Mouse (Mus musculus): ENCODE data around the gene Atp7a. TPM values are rescaled to one million over a fixed set of nuclear protein-coding genes. Genes with fewer than 3 reads are reported as not detected.
A peak's percentile ranks its signal among the peaks of the same experiment; 100 is the strongest.
"Not testable (repeated sequence)": the region's sequence is repeated elsewhere in the genome, so short reads cannot be mapped to it uniquely, and the experiment has no call there.

The Atp7a gene
- 8.0 and 9.1 TPM in 2 replicates for total RNA-seq (2017)

DNA sequence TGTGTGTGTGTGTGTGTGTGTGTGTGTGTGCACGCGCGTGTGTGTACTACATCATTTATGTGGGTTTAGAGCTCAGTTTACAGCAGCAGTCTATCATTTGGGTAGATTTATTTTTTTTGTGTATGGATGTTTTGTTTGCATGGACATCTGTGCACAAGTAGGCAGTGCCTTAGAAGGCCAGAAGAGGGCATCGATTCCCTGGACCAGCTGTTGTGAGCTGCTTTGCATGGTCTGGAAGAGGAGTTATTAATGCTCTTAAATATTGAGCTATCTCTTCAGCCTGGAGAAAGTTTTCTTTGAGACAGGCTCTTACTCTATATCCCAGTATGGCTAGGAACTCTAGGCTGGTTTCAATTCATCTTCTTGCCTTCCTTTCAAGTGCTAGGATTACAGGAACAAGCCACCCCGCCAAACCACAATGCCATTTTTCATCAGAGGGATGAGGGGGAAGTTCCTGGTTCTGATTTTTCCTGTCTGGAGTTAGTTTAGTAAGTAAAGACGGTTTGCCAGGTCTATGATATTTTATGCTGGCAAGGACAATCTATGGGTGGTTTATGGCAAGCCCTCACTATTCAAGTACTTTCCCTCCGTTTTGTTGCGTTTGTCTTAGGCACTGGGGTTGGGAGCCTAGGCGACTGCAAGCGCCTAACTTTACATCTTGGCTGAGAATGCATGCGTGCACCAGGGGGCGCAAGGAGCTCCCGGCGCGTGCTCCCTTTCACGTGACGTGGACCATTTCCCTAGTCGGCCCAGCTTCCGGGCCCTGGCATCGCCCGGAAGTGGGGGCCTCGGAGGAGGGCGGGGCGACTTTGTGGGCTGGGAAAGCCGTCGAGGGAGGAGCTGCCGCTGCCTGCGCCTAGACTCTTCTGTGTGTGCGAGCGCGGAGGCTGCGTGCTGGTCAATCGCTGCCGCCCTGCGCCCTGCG, at the start of gene Atp7a:
Atp7a (plus strand) TSS at position 859 of the 925 bp plus-strand sequence.
- ATAC-seq (replicated peaks; ENCODE audit: low read depth, poor library complexity, severe bottlenecking) = peak; percentile 91

DNA sequence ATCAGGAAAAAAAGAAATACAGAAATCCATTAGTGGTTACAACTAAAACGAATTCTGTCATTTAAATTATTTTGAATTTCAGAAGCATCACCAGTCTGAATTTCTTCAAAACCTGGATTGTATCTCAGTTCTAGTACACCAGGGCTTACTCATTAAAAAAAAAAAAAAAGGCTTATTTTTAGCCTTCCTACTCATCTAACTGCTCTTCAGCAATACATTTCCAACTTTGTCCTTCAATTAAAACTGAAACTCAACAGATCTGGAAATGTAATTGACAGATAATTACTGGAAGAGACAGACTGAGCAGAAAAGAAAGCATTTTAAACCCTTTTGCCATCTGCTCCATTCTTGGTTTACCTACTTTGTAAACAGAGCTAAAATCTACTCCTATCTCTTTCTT, 25.5 kb upstream of the Atp7a start:
- no peak for ATAC-seq (replicated peaks; ENCODE audit: low read depth, poor library complexity, severe bottlenecking)

DNA sequence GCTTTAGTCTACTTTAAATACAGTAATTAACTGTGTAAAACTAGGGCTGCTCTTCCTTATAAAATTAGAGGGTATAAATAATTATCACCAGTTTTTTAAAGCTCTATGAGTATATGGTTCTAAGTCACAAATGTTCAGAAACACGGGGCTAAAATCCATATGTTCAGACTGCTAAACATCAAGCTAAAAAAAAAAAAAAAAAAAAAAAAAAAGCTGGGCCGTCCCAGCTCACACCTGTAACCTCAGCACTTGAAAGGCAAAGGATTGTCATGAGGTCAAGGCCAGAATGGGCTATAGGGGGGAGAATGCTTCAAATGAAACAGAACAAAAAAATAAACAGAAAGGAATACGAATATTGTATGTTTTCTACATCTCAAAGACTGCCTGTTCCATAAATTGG, 16.3 kb upstream of the Atp7a start:
- no peak for ATAC-seq (replicated peaks; ENCODE audit: low read depth, poor library complexity, severe bottlenecking)

DNA sequence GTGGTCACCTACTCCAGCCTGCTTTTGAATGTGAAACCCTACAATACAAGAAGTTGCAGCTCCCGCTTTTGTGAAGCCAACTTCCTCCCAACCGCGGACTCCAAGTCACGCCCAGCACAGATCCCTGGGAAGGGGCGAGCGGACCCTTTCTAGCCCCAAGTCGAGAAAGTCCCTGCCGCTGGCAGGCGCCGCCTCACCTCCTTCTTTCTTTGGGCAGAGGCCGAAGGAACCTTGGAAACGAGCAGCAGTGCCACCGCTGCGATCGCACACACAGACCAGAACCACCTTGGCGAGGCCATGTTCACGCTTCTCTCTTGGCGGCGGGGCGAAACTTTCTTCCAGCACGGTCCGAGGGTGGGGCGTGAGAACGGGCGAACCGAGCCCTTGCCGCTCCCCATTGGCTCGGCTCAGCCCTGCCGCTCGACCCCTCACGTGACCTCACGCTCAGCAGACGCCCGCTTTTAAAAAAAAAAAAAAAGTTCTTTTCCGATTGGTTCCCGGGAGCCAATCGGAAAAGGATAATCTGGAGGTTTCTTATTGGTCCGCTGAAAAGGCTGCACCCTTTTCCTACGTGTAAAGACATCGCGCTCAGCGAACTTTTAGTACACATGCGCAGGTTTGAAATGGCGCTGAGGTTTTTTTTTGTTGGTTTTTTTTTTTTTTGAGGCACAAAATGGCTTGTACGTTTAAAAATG, 15.5 kb upstream of the Atp7a start, which contains the start of gene Magt1:
Magt1 (minus strand) TSS at position 442 of the 695 bp plus-strand sequence.
- ATAC-seq (replicated peaks; ENCODE audit: low read depth, poor library complexity, severe bottlenecking) = peak; percentile 85

DNA sequence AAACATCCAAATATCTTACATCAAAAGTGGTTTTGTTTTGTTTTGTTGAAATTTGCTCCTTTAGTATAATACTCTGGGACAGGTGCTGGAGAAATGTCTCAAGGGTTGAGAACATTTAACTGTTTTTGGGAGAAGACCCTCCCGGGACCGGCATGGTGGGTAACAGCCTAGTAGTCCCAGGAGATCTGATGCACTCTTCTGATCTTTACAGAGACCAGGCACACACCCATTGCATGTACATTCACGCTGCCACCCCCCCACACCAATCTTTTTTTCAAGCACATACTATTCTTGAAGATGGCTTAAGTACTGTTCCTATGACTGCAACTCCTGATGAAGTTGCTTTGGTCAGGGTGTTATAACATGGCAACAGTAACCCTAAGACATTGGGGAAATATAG, 14.5 kb upstream of the Atp7a start:
- no peak for ATAC-seq (replicated peaks; ENCODE audit: low read depth, poor library complexity, severe bottlenecking)

DNA sequence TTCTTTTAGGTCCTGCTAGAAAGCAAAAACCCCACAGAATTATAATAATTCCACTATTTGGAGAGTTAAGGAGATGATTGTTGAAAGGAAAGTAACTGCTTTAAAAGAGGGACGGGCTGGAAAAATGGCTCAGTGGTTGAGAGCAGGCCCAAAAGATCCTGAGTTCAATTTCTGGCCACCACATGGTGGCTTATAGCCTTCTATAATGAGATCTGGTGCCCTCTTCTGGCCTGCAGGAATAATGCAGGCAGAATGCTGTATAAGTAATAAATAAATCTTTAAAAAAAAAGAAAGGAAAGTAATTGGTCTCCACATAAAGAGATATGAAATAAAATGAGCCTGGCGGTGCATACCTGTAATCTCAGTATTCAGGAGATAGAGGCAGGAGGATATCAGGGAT, 13.9 kb upstream of the Atp7a start:
- no peak for ATAC-seq (replicated peaks; ENCODE audit: low read depth, poor library complexity, severe bottlenecking)

DNA sequence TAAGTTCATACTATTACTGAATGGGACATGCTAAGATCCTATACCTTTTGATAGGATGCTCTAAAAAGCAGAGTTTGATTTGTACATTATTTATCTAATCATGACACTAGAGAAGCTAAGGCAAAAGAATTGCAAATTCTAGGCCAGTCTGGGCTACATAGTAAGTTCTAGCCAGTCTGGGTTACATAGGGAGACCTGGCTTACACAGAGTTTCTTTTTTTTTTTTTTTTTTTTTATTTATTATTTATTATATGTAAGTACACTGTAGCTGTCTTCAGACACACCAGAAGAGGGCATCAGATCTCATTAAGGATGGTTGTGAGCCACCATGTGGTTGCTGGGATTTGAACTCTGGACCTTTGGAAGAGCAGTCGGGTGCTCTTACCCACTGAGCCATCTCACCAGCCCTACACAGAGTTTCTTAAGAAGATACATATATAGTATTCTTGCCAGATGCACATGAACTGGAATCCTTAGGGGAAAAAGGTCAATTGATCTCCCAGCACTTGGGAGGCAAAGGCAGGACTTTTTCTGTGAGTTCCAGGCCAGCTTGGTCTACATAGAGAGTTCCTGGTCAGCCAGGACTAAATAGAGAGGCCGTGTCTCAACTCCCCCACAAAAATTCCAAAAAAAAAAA, 12.2 kb upstream of the Atp7a start:
- not testable (repeated sequence) for ATAC-seq (replicated peaks; ENCODE audit: low read depth, poor library complexity, severe bottlenecking)

DNA sequence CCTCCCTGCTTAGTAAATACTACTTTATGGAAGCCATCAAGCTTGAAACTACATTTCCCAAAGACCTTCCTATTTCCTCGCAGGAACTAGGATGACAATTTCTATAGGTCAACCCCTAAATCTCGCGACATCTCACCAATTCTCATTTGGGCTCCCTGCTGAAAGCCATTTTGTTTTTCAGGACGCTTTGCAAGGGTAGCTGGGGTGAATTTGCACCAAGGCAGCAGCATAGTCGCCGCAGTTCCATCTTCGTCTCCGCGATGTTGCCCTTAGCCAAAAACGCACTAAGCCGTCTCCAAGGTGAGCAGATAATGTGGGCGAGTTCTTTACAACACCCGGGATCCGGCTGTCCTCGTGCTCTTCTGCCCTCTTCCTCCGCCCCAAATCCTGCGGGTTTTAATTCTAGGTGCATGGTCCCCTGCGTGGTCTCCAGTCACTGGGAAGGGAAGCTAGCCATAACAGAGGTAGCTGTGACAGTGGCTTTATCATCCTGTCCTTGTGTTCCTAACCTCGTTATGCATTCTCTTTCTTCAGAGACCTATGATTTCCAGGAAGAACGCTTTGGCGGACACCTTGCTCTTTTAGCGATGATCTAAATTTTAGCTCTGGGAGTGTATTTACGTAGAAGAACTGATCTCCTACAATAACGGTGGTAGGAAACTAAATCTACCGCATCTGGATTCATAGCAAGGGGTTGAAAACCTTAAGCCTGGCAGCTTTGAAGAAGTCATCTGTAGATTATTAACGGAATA, 11.3 kb upstream of the Atp7a start, which contains the start of gene Cox7b:
Cox7b (plus strand) TSS at position 130 of the 752 bp plus-strand sequence.
- peak; percentile 60 for ATAC-seq (replicated peaks; ENCODE audit: low read depth, poor library complexity, severe bottlenecking)

DNA sequence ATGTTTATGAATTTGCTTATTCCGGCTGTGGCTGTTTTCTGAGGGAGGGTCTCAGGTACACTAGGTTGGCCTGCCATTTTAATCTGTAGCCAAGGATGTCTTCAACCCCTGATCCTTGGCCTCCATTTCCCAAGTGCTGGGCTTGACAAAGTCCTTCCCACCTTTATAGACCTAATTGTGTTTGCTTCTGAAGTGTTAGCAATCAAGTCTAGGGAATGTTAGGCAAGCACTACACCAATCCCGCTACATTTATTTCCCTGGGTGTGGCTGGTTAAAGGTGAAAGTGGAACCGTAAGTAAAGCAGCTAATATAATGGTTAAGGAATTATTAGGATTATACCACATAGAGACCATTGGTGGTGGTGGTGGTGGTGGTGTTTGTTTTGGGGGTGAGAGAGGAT, 10.0 kb upstream of the Atp7a start:
- ATAC-seq (replicated peaks; ENCODE audit: low read depth, poor library complexity, severe bottlenecking) = no peak

DNA sequence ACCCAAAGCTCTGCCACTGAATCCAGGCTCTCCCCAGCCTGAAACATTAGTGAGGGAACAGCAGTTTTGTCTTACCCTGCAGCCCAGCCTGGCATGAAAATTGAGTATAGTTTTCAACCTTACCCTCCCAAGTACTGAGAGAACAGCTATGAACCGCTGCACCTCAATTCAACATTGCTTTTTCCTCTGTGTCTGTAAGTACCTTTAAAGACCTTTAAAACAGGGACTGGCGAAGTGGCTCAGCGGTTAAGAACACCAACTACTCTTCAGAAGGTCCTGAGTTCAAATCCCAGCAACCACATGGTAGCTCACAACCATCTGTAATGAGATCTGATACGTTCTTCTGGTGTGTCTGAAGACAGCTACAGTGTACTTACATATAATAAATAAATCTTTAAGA, 9.6 kb upstream of the Atp7a start:
- no peak for ATAC-seq (replicated peaks; ENCODE audit: low read depth, poor library complexity, severe bottlenecking)

DNA sequence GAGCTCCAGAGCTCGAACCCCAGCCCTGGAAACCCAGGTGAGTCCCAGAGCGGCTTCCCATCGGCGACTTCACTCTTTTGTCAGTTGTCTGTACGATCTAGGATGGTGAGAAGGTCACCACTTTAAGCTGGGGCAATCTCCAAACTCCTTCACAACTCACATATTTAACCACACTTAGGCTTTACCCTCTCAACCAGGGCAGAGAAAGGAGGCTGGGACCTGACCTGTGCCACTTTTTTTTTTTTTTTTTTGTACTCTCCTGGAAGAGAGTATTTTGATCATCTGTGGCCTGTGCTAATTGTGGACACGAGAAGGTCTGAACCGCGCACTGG, 233 bp downstream of the Atp7a start:
- no peak for ATAC-seq (replicated peaks; ENCODE audit: low read depth, poor library complexity, severe bottlenecking)

DNA sequence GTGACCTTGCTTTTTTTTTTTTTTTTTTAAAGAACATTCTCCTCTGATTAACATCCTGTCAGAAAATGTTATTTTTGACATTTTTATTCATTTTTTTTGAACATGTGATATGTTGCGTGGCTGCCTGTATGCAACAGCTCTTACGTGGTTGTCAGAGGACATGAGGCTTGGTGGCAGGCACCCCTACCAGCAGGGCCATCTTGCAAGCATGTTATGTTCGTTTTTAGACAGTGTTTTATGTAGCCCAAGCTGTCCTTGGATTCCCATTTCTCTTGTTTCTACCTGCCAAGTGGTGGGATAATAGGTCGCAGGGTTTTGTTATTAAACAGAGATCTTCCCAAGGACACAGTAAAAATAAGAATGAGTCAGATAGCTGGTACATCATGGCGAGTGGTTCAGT, 3.1 kb downstream of the Atp7a start:
- no peak for ATAC-seq (replicated peaks; ENCODE audit: low read depth, poor library complexity, severe bottlenecking)

DNA sequence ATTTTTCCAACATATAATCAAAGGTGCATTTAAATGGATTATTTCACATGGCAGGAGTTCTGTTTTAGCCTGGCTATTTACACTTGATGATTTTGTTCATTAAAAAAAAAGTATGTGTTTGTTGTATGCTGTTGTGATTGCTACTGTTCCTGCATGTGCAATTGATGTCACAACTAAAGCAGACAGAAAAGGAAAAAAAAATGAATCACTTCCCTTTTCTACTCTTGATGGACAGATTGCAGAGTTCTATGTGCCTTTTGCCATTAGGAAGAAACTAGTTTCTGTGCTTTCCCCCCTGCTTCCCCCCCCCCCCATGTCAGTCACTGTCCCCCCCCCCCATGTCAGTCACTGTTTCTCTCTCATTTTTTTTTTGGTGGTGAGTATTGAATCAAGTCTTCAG, 4.0 kb downstream of the Atp7a start:
- 0 out of 2 replicates have a peak, but pooled peaks have one; percentile 13 for ATAC-seq (replicated peaks; ENCODE audit: low read depth, poor library complexity, severe bottlenecking)

DNA sequence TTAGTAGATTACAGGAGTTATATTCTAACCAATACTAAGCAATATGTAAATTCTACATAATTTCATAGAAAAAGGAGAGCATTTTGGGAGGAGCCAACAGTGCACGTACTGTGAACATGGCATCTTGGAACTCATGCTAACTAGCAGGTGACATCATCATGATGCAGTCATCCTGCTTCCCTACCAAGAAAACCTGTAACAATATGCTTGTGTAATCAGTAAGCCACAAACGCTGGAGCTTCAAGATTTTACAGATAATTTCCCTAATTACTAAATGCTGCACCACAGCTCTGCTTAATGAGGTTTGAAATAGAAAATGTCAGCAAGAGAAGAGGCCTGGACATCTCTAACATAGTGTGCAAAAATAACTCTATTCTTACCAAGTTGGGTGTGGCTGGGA, 8.7 kb downstream of the Atp7a start:
- ATAC-seq (replicated peaks; ENCODE audit: low read depth, poor library complexity, severe bottlenecking) = peak; percentile 45; the same call in 1 of the 2 replicates

DNA sequence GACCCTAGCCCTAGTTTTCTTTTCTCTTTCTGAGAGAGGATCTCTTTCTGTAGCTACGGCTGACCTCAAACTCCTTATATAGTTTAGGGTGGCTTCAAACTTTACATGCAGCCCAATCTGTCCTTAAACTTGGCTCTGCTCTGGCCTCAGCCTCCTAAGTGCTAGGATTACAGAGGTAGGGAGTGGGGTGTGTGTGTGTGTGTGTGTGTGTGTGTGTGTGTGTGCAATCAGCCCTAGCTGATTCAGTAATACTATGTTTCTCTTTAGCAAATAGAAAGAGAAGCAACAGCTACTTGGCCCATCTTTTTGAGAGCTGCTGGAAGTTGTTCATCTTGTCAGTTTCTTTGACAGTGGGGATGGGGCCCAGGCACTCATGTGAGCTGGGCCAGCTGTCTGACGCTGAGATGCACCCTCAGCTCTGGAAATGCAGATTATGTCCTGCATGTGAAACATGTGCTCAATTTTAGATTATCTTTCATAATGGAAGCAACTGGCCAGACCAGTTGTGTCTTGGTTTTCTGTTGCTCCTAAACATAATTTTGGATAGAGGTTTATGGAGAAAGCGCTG, 10.2 kb downstream of the Atp7a start:
- ATAC-seq (replicated peaks; ENCODE audit: low read depth, poor library complexity, severe bottlenecking) = no peak

DNA sequence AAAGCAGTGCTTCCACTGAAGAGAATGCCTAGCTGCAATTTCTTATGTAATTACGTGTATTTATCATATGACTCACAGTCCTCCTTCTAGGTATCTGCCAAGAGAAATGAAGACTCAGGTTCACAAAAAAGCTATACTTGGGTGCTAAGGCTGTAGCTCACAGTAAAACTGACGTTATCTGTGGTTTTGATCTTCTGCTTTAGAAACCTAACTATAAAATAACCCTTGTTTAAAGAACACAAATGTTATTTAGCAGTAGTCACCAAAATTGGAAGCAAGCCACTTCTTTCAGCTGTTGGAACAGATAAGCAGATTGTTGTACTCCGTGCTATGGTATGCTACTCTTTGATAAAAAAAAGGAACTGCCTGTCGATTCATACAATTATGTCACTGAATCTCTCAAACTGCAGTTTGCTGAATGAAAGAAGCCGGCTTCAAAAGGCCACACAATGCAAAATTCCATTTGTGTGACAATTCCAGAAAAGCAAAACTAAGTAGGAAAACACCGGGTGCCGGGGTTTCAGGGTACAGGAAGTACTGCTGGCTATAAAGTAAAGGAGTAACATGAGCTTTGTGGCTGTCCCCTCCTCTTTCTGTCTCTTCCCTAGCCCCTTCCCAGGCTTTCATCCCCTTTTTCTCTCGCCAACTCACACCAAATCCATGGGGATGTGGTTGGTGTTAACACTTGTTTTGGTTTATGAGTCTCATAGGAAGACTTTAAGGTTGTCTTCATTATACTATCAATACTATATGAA, 17.0 kb downstream of the Atp7a start:
- peak; percentile 88 for ATAC-seq (replicated peaks; ENCODE audit: low read depth, poor library complexity, severe bottlenecking)

DNA sequence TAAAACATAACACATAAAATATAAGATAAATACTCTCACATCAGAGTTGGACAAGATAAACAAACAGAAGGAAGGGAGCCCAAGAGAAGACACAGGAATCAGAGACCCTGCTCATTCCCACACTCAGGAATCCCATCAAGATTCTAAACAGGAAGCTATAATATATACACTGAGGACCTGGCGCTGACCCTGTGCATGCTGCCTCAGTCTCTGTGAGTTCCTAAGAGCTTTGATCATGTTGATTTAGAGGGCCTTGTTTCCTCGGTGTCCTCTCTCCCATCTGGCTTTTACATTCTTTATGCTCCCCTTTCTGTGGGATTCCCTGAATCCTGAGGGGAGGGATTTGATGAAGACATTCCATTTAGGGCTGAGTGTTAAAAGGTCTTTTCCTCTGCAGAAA, 18.4 kb downstream of the Atp7a start:
- ATAC-seq (replicated peaks; ENCODE audit: low read depth, poor library complexity, severe bottlenecking) = no peak

DNA sequence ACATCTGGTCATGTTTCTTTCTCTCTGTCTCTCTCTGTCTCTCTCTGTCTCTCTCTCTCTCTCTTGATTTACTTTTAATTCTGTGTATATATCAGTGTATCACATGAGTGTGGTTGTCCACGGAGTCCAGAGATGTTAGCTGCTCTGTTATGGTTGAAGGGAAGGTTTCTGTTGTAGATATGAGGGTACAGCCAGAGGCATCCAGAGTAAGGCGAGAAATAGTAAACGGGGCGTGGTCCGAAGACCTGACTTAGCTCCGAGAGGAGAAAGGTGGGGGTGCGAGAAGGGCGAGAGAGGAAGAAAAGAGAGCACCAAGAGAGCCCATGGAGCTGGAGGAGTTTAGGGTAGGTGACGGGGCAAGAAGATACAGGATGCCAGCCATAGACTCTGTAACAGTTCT, 18.9 kb downstream of the Atp7a start:
- ATAC-seq (replicated peaks; ENCODE audit: low read depth, poor library complexity, severe bottlenecking) = no peak

DNA sequence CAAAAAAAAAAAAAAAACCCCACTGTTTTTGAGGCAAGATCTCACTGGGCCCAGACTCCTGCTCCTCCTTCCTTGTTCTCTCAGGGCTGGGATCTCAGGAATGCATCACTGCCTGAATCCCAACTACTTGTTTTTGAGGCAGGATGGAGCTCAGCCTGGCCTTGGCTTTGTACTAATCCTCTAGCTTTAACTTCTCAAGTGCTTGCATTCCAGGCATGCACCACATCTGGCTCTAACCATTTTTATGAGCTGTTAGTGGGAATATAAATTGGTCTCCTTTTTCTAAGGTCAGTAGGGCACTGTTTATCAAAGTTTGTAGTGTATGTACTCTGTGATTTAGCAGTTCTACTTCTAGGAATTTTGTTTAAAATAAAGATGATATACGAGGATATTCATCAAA, 21.1 kb downstream of the Atp7a start:
- no peak for ATAC-seq (replicated peaks; ENCODE audit: low read depth, poor library complexity, severe bottlenecking)

All from common myeloid progenitor, adult 5-6 weeks (primary cell).